Mouse (Mus musculus): Measurements from ENCODE around the gene Tnn. TPM values are rescaled to one million over a fixed set of nuclear protein-coding genes. Genes with fewer than 3 reads are reported as not detected.

Gene Tnn
- polyA plus RNA-seq (2014; fragmentation: Nextera tagmentation; extraction: Ambion mirVana): 18.3 and 20.2 TPM in 2 replicates

DNA sequence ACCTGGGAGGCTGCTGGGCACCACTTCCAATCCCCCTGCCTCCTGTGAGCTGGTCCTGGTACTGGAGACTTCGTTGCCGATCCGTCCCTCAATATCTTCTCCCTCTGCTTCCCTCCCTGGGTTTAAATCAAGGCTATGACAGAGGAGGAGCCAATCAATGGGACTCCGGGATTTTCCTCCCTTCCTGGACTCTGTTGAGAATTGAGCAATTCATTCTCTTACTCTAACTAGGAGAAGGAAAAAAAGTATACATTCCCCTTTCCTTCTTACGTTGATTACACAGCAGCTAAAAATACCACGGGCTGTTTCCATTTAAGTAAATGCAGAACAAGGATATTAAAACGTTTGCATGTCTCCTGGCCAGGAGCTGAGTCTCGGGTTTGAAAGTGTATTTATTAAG is at the start of gene Tnn:
TSS of gene Tnn (minus strand) at position 101 of the 400 bp plus-strand sequence.
- no peaks in the 10 kb centered on the region for H3K4me1 ChIP-seq (ENCODE audit: control insufficient read depth, insufficient read depth, low read length)
- H3K27me3 ChIP-seq (ENCODE audit: control insufficient read depth, insufficient read depth, low read length): no peaks in the 10 kb centered on the region
- no peaks in the 10 kb centered on the region for H3K9me3 ChIP-seq (ENCODE audit: control insufficient read depth, low read depth, low read length)
- peak within 1 kb of the TSS; percentile 12; the same call in 1 of the 2 replicates for H3K4me3 ChIP-seq (ENCODE audit: low read depth, low read length)
- no peak within 1 kb of the TSS for H3K9ac ChIP-seq (replicated peaks; ENCODE audit: low read depth, low read length)
- WGBS: 46% methylated on average over 8 of the region's 8 CpGs
- ATAC-seq (ENCODE audit: insufficient number of reproducible peaks, insufficient read depth, low FRiP score, low read depth): no peak
- peak within 1 kb of the TSS; percentile 31 for H3K4me2 ChIP-seq (replicated peaks; ENCODE audit: low read depth, low read length)
- no peaks in the 10 kb centered on the region for H3K36me3 ChIP-seq (ENCODE audit: control insufficient read depth, insufficient read depth, low read length)
- H3K27ac ChIP-seq (ENCODE audit: low read length): peak within 1 kb of the TSS; percentile 63

DNA sequence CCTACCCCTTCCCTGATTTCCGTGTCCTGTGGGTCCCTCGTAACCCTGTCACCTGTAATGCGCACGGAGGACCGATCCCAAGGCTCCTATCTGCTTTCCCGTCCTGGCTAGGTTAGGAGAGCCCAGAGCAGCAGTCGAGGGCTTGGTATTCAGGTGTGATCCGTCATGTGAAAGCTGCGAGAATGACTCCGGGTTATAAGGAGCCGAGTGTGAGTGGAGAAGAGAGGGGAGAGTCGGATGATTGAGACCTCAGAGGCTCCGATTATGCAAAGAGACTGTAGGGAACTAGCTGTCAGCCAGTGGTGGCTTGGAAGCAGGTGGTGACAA is 41.9 kb upstream of the Tnn start:
- H3K27me3 ChIP-seq (ENCODE audit: control insufficient read depth, insufficient read depth, low read length): no peaks in the 10 kb centered on the region
- no peaks in the 10 kb centered on the region for H3K4me1 ChIP-seq (ENCODE audit: control insufficient read depth, insufficient read depth, low read length)
- ATAC-seq (ENCODE audit: insufficient number of reproducible peaks, insufficient read depth, low FRiP score, low read depth): no peak
- peaks cover 12% of the 10 kb centered on the region; the same call in 1 of the 2 replicates for H3K36me3 ChIP-seq (ENCODE audit: control insufficient read depth, insufficient read depth, low read length)
- peak overlapping the region; percentile 72; the same call in 1 of the 2 replicates for H3K27ac ChIP-seq (ENCODE audit: low read length)
- H3K4me3 ChIP-seq (ENCODE audit: low read depth, low read length): peak overlapping the region; percentile 79
- H3K4me2 ChIP-seq (replicated peaks; ENCODE audit: low read depth, low read length): peak overlapping the region; percentile 59
- H3K9ac ChIP-seq (replicated peaks; ENCODE audit: low read depth, low read length): peak overlapping the region; percentile 75
- H3K9me3 ChIP-seq (ENCODE audit: control insufficient read depth, low read depth, low read length): no peaks in the 10 kb centered on the region
- WGBS: under 1% methylated on average over 13 of the region's 13 CpGs

DNA sequence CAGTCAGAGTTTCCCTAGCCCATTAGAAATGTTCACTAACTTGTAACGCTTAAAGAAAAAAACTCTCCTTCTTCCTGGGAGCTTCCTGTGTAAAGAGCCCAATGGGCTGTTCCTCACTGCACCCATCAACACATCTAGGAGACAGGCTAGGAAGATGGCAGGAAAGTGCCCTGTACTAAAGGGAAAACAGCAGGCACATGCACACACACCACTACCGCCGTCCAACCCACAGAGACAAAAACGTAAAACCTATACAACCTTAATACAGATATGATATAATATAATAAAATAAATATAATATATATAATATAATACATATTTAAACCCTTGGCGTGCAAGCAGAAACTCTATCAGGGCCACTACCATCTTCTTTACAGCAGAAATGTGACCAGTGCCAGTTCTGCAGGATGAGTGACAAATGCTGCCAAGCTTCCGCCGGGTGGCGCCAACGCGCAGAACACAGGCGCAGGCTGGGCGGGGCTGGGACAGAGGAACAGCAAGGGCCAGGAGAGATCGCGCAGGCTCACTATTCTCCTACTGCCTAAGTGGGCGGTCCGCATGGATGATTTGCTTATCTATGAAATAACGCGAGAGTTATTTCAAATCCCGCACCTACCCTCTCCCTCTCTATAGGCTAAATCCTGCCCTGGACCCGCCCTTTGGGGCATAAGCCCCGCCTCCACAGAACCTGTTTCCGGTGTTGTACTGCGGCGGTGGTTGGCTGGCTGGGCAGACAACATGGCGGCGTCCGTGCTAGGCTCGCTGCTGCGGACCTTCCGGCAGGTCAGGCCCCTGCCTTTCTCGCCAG is 41.4 kb upstream of the Tnn start, which contains the start of gene Mrps14:
TSS of gene Mrps14 (plus strand) at position 687 of the 808 bp plus-strand sequence.
- WGBS: 5% methylated on average over 31 of the region's 31 CpGs
- peaks cover 8% of the 10 kb centered on the region; the same call in 1 of the 2 replicates for H3K36me3 ChIP-seq (ENCODE audit: control insufficient read depth, insufficient read depth, low read length)
- H3K4me1 ChIP-seq (ENCODE audit: control insufficient read depth, insufficient read depth, low read length): no peaks in the 10 kb centered on the region
- H3K27me3 ChIP-seq (ENCODE audit: control insufficient read depth, insufficient read depth, low read length): no peaks in the 10 kb centered on the region
- H3K4me2 ChIP-seq (replicated peaks; ENCODE audit: low read depth, low read length): peak within 1 kb of the TSS; percentile 59
- H3K9me3 ChIP-seq (ENCODE audit: control insufficient read depth, low read depth, low read length): no peaks in the 10 kb centered on the region
- peak; percentile 100 for ATAC-seq (ENCODE audit: insufficient number of reproducible peaks, insufficient read depth, low FRiP score, low read depth)
- H3K9ac ChIP-seq (replicated peaks; ENCODE audit: low read depth, low read length): peak within 1 kb of the TSS; percentile 75
- H3K4me3 ChIP-seq (ENCODE audit: low read depth, low read length): peak within 1 kb of the TSS; percentile 79
- H3K27ac ChIP-seq (ENCODE audit: low read length): peak within 1 kb of the TSS; percentile 72; the same call in 1 of the 2 replicates

DNA sequence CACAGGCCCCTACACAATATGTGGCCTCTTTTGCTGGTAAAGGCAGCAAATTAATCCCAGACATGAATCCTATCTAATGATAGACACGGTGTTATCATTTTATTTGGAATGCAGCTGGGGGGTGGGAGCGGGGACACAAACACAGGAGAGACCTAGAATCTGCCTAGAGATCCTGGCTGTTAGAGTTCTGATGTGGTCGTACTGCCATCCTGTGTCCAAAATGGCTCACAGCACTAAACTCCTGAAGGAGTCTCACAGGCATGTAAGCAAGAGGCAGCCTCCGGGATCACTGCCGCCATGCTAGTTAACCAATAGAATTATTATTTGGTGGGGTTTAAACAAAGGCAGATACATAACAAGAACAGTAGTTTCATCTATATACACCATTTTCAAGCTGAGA is 31.1 kb upstream of the Tnn start:
- H3K9me3 ChIP-seq (ENCODE audit: control insufficient read depth, low read depth, low read length): no peaks in the 10 kb centered on the region
- no peaks in the 10 kb centered on the region for H3K27me3 ChIP-seq (ENCODE audit: control insufficient read depth, insufficient read depth, low read length)
- H3K4me3 ChIP-seq (ENCODE audit: low read depth, low read length): no peak overlapping the region
- H3K36me3 ChIP-seq (ENCODE audit: control insufficient read depth, insufficient read depth, low read length): no peaks in the 10 kb centered on the region
- peak; percentile 65; the same call in 1 of the 2 replicates for ATAC-seq (ENCODE audit: insufficient number of reproducible peaks, insufficient read depth, low FRiP score, low read depth)
- H3K9ac ChIP-seq (replicated peaks; ENCODE audit: low read depth, low read length): no peak overlapping the region
- H3K4me2 ChIP-seq (replicated peaks; ENCODE audit: low read depth, low read length): no peak overlapping the region
- no peak overlapping the region for H3K27ac ChIP-seq (ENCODE audit: low read length)
- H3K4me1 ChIP-seq (ENCODE audit: control insufficient read depth, insufficient read depth, low read length): no peaks in the 10 kb centered on the region; the same call in 1 of the 2 replicates
- 20% methylated on average over 5 of the region's 5 CpGs for WGBS

DNA sequence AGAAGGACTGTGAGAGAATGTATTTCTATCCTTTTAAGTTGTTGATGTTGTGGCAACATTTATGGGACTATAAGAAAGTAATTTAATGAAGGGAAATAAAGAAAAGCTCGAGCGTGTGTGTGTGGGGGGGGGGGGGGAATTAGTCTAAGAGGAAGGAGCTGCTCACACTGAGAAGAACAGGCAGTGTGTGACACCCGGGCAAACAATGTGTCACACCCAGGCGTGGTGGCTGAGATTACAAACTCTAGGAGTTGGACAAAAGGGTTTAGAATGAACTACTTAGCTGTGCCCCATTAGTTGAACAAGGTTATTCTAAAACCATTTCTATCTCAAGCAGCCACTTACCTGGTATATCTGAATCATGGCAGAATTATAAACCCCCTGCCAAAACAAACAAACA is 27.8 kb upstream of the Tnn start:
- ATAC-seq (ENCODE audit: insufficient number of reproducible peaks, insufficient read depth, low FRiP score, low read depth): no peak
- H3K9ac ChIP-seq (replicated peaks; ENCODE audit: low read depth, low read length): no peak overlapping the region
- H3K27ac ChIP-seq (ENCODE audit: low read length): no peak overlapping the region
- H3K9me3 ChIP-seq (ENCODE audit: control insufficient read depth, low read depth, low read length): no peaks in the 10 kb centered on the region
- no peaks in the 10 kb centered on the region for H3K27me3 ChIP-seq (ENCODE audit: control insufficient read depth, insufficient read depth, low read length)
- H3K36me3 ChIP-seq (ENCODE audit: control insufficient read depth, insufficient read depth, low read length): no peaks in the 10 kb centered on the region
- H3K4me1 ChIP-seq (ENCODE audit: control insufficient read depth, insufficient read depth, low read length): no peaks in the 10 kb centered on the region; the same call in 1 of the 2 replicates
- H3K4me2 ChIP-seq (replicated peaks; ENCODE audit: low read depth, low read length): no peak overlapping the region
- H3K4me3 ChIP-seq (ENCODE audit: low read depth, low read length): no peak overlapping the region
- WGBS: 72% methylated on average over 4 of the region's 4 CpGs

DNA sequence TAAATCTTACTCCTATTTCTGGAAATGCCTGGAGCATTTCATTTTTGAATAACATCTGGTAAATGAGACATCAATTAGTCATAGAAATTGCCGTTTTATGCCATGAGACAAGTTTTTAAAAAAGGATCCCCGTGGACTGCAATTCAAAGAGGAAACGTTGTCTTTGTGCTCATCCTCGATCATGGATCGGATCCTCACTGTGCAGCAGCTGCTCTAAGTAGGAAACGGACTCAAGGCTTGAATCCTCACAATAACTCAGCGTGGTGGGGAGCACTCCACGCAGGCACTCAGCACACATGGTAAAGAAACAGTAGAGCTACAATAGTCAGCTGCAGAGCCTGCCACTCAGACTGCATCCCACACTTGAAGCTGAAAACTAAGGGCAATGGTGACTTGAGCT is 23.5 kb upstream of the Tnn start:
- WGBS: 76% methylated on average over 8 of the region's 8 CpGs
- Histone ChIP-seq H3K9me3 (ENCODE audit: control insufficient read depth, low read depth, low read length) (no peaks in the 10 kb centered on the region), H3K36me3 (ENCODE audit: control insufficient read depth, insufficient read depth, low read length) (no peaks in the 10 kb centered on the region), H3K4me2 (replicated peaks; ENCODE audit: low read depth, low read length) (no peak overlapping the region), H3K4me3 (ENCODE audit: low read depth, low read length) (no peak overlapping the region), H3K4me1 (ENCODE audit: control insufficient read depth, insufficient read depth, low read length) (no peaks in the 10 kb centered on the region; the same call in 1 of the 2 replicates), H3K27ac (ENCODE audit: low read length) (no peak overlapping the region), H3K27me3 (ENCODE audit: control insufficient read depth, insufficient read depth, low read length) (no peaks in the 10 kb centered on the region), H3K9ac (replicated peaks; ENCODE audit: low read depth, low read length) (no peak overlapping the region)
- ATAC-seq (ENCODE audit: insufficient number of reproducible peaks, insufficient read depth, low FRiP score, low read depth): no peak

DNA sequence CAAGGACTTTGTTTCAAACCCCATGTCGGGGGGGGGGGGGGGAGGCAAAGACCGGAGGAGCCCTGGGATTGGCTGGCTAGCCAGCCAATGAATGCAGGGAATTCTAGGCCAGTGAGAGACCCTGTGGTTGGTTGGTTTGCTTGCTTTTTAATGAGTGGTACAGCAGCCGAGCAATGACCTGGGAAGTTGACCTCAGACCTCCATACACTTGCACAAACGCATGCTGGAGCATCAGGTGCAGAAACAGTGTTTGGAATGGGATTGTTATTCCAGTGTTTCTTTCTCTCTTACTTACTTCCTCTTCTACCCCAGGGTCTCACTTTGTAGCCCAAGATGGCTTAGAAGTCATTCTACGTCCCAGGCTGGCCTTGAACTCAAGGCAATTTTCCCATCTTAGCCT is 13.2 kb upstream of the Tnn start:
- H3K36me3 ChIP-seq (ENCODE audit: control insufficient read depth, insufficient read depth, low read length): no peaks in the 10 kb centered on the region
- ATAC-seq (ENCODE audit: insufficient number of reproducible peaks, insufficient read depth, low FRiP score, low read depth): no peak
- no peak overlapping the region for H3K4me3 ChIP-seq (ENCODE audit: low read depth, low read length)
- no peak overlapping the region for H3K9ac ChIP-seq (replicated peaks; ENCODE audit: low read depth, low read length)
- H3K27me3 ChIP-seq (ENCODE audit: control insufficient read depth, insufficient read depth, low read length): no peaks in the 10 kb centered on the region
- no peak overlapping the region for H3K27ac ChIP-seq (ENCODE audit: low read length)
- no peak overlapping the region for H3K4me2 ChIP-seq (replicated peaks; ENCODE audit: low read depth, low read length)
- H3K4me1 ChIP-seq (ENCODE audit: control insufficient read depth, insufficient read depth, low read length): no peaks in the 10 kb centered on the region
- no peaks in the 10 kb centered on the region for H3K9me3 ChIP-seq (ENCODE audit: control insufficient read depth, low read depth, low read length)
- WGBS: 60% methylated on average over 4 of the region's 5 CpGs

DNA sequence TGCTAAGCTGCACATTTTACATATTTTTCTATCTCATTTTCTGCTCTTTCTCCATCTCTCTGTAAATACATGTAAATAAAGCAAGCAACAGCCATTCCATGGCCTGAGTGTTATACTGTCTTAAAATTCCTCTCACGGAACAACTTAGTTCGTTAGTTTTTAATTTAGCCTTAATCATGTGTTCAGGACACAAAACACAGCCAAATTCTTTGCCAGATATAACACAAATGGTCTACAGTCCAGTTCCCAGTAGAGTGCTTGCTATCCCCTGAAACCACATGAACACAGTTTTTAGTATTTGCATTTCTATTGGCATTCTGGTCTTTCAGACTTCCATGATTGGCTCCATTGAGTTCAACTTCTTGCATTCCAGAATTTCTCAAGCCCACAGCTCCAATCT is 4.8 kb upstream of the Tnn start:
- ATAC-seq (ENCODE audit: insufficient number of reproducible peaks, insufficient read depth, low FRiP score, low read depth): no peak
- H3K4me1 ChIP-seq (ENCODE audit: control insufficient read depth, insufficient read depth, low read length): no peaks in the 10 kb centered on the region
- H3K9ac ChIP-seq (replicated peaks; ENCODE audit: low read depth, low read length): no peak overlapping the region
- WGBS: 95% methylated on average over 2 of the region's 2 CpGs
- no peaks in the 10 kb centered on the region for H3K36me3 ChIP-seq (ENCODE audit: control insufficient read depth, insufficient read depth, low read length)
- no peaks in the 10 kb centered on the region for H3K9me3 ChIP-seq (ENCODE audit: control insufficient read depth, low read depth, low read length)
- H3K27ac ChIP-seq (ENCODE audit: low read length): no peak overlapping the region
- H3K4me2 ChIP-seq (replicated peaks; ENCODE audit: low read depth, low read length): no peak overlapping the region
- no peak overlapping the region for H3K4me3 ChIP-seq (ENCODE audit: low read depth, low read length)
- no peaks in the 10 kb centered on the region for H3K27me3 ChIP-seq (ENCODE audit: control insufficient read depth, insufficient read depth, low read length)
